In the genomic region with DNA sequence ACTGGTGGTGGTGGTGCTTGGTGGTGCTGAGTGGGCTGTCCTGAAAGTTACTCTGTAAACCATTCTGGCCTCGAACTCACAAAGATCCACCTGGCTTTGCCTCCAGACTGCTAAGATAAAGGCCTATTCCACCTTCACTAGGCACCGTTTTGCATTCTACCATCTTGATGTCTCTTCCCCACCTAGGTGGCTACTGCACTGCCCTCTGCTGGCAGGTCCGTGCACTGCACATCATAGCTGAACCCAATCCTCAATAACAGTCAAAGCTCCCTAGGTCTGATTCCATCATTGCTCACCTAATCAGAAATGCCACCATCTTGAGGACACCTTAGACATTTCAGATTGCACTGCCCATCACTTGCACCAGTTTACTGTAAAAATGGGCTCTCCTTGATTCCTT, we compare ENCODE assay signal across 9 mouse cellular contexts.
DNase-seq lines count a peak whose midpoint lies in the region; ATAC-seq lines count a peak whose summit lies in the region.
"Had no signal": no experiment of that assay in that cellular context is flagged by ENCODE, and none has a peak within 500 bp of the region (broad histone marks: within the 10 kb centered on the region; RNA-seq: fewer than 3 reads in every experiment).

No protein-coding gene starts in this region.

- DNase-seq in intestine, embryonic 14.5 days (ENCODE audit: low spot score), result peak; percentile 78
- DNase-seq in NIH3T3 (ENCODE audit: low read depth), result peak; percentile 66
- peak; percentile 41 for DNase-seq in cerebellum, adult 9-11 months
- DNase-seq in gastrocnemius, postnatal 10 days, result peak; percentile 65
- DNase-seq in left cerebral cortex, postnatal 36 days (ENCODE audit: low spot score in 2 of 2), result peak; percentile 17 to 18
- peak; percentile 54 for DNase-seq in urinary bladder, postnatal 14 days (ENCODE audit: low spot score)

- no peak for ATAC-seq in intestine, embryonic 14.5 days (replicated peaks; ENCODE audit: low FRiP score, low TSS enrichment, low read depth)
- no peak for ATAC-seq in intestine, embryonic 15.5 days
- peak; percentile 23; the same call in 1 of the 2 replicates for ATAC-seq in neural tube, embryonic 13.5 days (ENCODE audit: low read depth)

- H3K27me3 ChIP-seq in intestine, embryonic 14.5 days (replicated peaks; ENCODE audit: control insufficient read depth, insufficient read depth, low read length), result no peaks in the 10 kb centered on the region
- no peaks in the 10 kb centered on the region for H3K27me3 ChIP-seq in intestine, embryonic 15.5 days (replicated peaks)
- no peaks in the 10 kb centered on the region for H3K27me3 ChIP-seq in neural tube, embryonic 13.5 days
- H3K27me3 ChIP-seq: embryonic facial prominence, embryonic 15.5 days had no signal

- no peaks in the 10 kb centered on the region for H3K9me3 ChIP-seq in intestine, embryonic 14.5 days (ENCODE audit: control insufficient read depth, low read length)
- H3K9me3 ChIP-seq in intestine, embryonic 15.5 days, result no peaks in the 10 kb centered on the region
- no peaks in the 10 kb centered on the region for H3K9me3 ChIP-seq in neural tube, embryonic 13.5 days
- H3K9me3 ChIP-seq: embryonic facial prominence, embryonic 15.5 days had no signal

- H3K4me2 ChIP-seq in intestine, embryonic 14.5 days (ENCODE audit: low read length), result no peak overlapping the region
- no peak overlapping the region for H3K4me2 ChIP-seq in intestine, embryonic 15.5 days (replicated peaks)
- H3K4me2 ChIP-seq in neural tube, embryonic 13.5 days, result no peak overlapping the region
- H3K4me2 ChIP-seq: embryonic facial prominence, embryonic 15.5 days had no signal

- no peak overlapping the region for H3K4me3 ChIP-seq in intestine, embryonic 14.5 days (ENCODE audit: low read depth, low read length)
- H3K4me3 ChIP-seq in intestine, embryonic 15.5 days (replicated peaks), result no peak overlapping the region
- H3K4me3 ChIP-seq in neural tube, embryonic 13.5 days, result no peak overlapping the region
- H3K4me3 ChIP-seq: embryonic facial prominence, embryonic 15.5 days had no signal

- H3K36me3 ChIP-seq in intestine, embryonic 14.5 days (ENCODE audit: control insufficient read depth, insufficient read depth, low read length), result no peaks in the 10 kb centered on the region
- no peaks in the 10 kb centered on the region for H3K36me3 ChIP-seq in intestine, embryonic 15.5 days
- no peaks in the 10 kb centered on the region for H3K36me3 ChIP-seq in neural tube, embryonic 13.5 days
- H3K36me3 ChIP-seq: embryonic facial prominence, embryonic 15.5 days had no signal

- H3K9ac ChIP-seq in intestine, embryonic 14.5 days (ENCODE audit: low read length), result no peak overlapping the region
- no peak overlapping the region for H3K9ac ChIP-seq in intestine, embryonic 15.5 days
- no peak overlapping the region for H3K9ac ChIP-seq in neural tube, embryonic 13.5 days
- H3K9ac ChIP-seq: embryonic facial prominence, embryonic 15.5 days had no signal

- intact Hi-C loops in left cerebral cortex, postnatal 36 days (cut with DNase I), result loop anchor here (5.0 kb wide), 1 partner anchor 318 kb away; no protein-coding TSS in a partner anchor

- 28% methylated on average over 3 of the region's 3 CpGs for WGBS in intestine, embryonic 14.5 days
- WGBS in intestine, embryonic 15.5 days, result 39% methylated on average over 3 of the region's 3 CpGs
- WGBS in neural tube, embryonic 13.5 days, result 33% methylated on average over 3 of the region's 3 CpGs

- H3K27ac ChIP-seq in intestine, embryonic 14.5 days (ENCODE audit: low read depth), result no peak overlapping the region
- H3K27ac ChIP-seq in intestine, embryonic 15.5 days, result no peak overlapping the region
- H3K27ac ChIP-seq in neural tube, embryonic 13.5 days (replicated peaks), result no peak overlapping the region
- H3K27ac ChIP-seq: embryonic facial prominence, embryonic 15.5 days had no signal

- no peaks in the 10 kb centered on the region for H3K4me1 ChIP-seq in intestine, embryonic 14.5 days (replicated peaks; ENCODE audit: control insufficient read depth, insufficient read depth, low read length)
- H3K4me1 ChIP-seq in intestine, embryonic 15.5 days (replicated peaks), result no peaks in the 10 kb centered on the region
- H3K4me1 ChIP-seq in neural tube, embryonic 13.5 days (replicated peaks), result no peaks in the 10 kb centered on the region
- H3K4me1 ChIP-seq: embryonic facial prominence, embryonic 15.5 days had no signal

Comparison
In these comparisons a context has a peak if more than half of its experiments do, and no peak if none do; other contexts are left out.
1. DNase-seq: peak in every context shown above with its lines; median percentile 78 in intestine, embryonic 14.5 days; 66 in NIH3T3; 65 in gastrocnemius, postnatal 10 days; 54 in urinary bladder, postnatal 14 days; 41 in cerebellum, adult 9-11 months; 18 in left cerebral cortex, postnatal 36 days.